Mouse (Mus musculus) kidney, adult 11 months (tissue): ENCODE measurements around the gene March6.

ENCODE experiments used
- DNase-seq: peaks from one replicate; pipeline ENCODE4 v3.0.0; 2022

Gene March6

DNA sequence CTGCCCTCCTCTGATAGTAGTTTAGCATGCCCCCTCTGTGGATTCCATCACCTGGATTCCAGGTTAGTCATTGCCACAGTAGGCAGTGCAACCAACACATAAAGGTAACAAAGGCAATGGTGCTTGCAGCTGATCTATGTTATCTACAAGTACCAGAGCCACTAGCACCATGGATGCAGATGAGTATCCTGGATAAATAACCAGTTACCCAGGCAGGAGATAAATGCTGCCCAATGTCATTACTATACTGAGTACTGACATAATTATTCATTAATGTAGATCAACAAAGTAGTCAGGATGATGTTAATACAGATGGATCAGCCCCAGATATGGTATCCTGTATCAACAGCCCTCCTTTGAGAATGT, 19.5 kb downstream of the March6 start:
- no peak for DNase-seq

GRCm38 (mm10) chr15:31510477-31511405, 20.1 kb downstream of the March6 start:
- no peak for DNase-seq

DNA sequence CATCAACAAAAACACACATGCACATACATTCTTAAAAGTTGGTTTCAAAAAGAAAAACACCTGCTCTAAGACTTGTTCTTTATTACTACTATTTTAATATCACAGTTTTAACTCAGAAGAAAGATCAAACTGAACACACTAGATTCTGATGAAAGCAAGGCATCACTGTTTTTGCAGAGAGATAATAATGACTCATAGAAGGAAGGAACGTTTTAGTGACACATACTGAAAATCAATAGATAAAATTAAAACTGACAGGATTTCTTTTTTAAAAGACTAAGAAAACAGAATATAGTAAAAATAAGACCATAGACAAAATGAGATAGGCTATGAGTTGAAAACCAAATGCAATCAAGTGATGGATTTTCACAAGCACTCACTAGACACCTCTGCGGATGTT, 25.8 kb downstream of the March6 start:
- no peak for DNase-seq

DNA sequence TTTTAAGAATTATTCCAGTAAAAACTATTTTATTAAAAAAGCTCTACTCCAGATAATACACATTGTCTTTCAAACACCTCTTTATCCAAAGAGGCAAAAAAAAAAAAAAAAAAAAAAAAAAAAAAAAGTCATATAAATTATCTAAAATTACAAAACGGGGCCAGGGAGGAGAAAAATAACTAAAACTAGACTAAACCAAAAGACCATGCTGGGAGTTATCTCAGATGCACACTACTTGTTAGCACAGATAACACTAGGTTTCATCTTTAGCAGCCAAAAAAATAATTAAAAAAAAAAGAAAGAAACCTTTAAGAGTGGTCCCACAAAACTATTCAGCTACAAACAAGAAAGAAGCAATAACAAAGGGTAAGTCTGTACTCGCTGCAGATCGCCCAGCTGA, 27.4 kb downstream of the March6 start:
- no peak for DNase-seq

- no peak for DNase-seq
These were observed 27.9 kb downstream of the March6 start for GRCm38 (mm10) chr15:31502996-31503395.

- no peak for DNase-seq
These were observed 28.5 kb downstream of the March6 start for GRCm38 (mm10) chr15:31502313-31502712.

DNA sequence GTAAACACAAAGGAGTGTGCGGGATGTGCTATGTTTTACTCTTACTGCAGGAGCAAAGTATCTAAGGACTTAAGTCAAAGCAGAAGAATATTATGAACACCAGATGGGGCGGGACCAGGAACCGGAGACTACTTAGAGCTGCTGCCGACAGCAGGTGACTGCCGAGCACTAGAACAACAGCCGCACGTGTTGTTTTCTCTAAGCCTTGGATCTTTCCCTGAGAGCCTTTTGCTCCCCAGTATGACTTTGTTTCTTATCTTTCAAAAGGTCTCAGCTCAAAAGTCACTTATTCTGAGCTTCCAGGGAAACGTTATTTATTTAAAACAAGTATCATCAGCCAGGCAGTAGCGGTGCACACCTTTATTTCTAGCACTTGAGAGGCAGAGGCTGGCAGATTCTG, 36.0 kb downstream of the March6 start:
- DNase-seq, result no peak

- no peak for DNase-seq
These were observed 36.5 kb downstream of the March6 start for GRCm38 (mm10) chr15:31494310-31494709.

DNA sequence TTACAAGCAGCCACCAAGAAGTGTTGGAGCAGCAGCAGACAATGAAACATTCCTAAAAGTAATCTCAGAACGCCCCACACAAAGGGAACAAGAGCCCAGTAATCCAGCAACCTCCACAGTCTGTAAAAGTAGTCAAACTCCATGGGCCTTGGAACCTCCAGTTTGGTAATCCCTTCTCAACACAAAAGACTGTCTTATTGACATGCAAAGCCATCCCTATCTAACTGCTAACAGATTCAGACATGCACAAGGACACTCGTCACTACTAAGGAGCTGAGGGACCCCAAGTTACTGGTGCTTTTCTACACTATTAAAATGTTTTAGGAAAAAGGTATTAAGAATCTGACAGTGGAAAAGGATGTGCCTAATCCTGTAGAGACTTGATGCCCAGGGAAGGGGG, 43.4 kb downstream of the March6 start:
- DNase-seq, result no peak

- no peak for DNase-seq
These were observed 54.2 kb downstream of the March6 start for GRCm38 (mm10) chr15:31476678-31477077.

GRCm38 (mm10) chr15:31472645-31473574, 57.9 kb downstream of the March6 start:
- DNase-seq, result no peak

- no peak for DNase-seq
These were observed 59.3 kb downstream of the March6 start for GRCm38 (mm10) chr15:31471529-31471928.

DNA sequence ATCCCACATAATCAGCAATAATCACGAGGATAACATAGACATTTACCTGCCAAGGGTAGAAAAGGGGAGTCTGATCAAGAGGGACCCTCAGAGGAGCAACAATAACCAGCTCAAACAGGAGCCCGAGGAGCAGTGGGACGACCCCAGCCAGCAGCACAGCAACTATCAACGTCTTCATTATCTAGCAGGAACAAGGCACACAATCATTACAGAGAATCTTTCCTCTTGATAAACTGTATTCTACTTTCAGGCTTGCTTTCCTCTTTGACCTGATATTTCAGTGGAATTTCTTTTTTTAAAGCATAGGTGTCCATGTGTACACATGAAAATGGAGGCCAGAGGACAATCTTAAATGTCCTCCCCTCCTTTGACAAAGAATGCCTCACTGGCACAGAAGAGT, 61.4 kb downstream of the March6 start:
- DNase-seq, result no peak

- no peak for DNase-seq
These were observed 62.0 kb downstream of the March6 start for GRCm38 (mm10) chr15:31468806-31469205.

DNA sequence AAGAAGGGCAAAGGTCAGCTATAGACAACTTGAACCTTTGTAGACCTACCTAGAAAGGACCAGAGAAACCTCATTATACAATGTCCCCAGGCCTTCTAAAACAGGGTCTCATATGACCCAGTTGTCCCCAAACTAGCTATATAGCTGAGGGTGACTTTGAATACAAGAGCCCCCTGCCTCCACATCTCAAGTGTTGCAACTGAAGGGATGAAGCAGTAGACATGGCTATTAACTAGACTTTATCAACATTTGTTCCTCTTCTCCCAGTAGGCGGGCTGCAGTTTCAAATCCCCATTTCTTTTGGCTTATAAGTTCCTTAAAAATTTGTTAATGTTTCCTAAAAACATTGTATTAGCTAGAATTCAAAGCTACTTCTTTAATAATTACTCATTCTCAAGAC, 64.1 kb downstream of the March6 start:
- DNase-seq, result no peak

- DNase-seq, result no peak
These were observed 64.6 kb downstream of the March6 start for GRCm38 (mm10) chr15:31466295-31466694.

GRCm38 (mm10) chr15:31465806-31466205, 65.0 kb downstream of the March6 start:
- DNase-seq, result no peak

DNA sequence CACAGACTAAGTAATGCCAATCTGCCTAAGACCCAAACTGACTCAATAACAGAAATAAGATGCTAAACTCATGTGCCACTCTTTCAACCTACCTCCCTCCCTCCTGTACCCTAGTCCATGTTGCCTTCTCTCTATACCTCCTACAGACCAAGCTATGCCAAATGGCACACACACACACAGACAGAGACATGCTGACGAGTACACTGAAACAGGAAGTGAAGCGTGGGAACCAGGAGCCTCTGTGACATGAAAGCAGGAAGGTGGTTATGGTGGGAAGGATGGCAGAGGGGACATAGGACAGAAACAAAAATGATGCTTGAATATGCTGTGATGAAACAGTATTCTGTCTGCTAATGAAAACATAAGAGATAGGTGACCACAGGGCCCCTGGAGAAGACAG, 70.3 kb downstream of the March6 start:
- no peak for DNase-seq

DNA sequence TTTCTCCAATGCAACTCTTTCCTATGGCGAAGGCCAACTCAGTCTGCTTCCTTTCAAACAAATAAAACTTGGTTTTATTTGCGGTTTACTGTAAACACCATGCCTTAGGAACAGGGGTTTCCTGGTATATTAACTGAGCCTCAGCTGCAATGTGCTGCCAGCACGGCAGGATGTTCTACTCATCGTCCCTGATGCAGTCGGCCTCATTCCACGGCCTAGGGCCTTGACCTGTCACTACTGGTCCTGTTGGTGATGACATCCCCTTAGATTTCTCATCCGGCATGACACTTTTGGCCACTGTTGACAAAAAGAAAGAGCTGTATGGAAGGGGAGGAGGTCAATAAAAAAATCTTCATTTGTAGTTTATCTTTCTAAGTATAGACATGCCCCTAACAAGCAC, 72.8 kb downstream of the March6 start:
- DNase-seq, result no peak

DNA sequence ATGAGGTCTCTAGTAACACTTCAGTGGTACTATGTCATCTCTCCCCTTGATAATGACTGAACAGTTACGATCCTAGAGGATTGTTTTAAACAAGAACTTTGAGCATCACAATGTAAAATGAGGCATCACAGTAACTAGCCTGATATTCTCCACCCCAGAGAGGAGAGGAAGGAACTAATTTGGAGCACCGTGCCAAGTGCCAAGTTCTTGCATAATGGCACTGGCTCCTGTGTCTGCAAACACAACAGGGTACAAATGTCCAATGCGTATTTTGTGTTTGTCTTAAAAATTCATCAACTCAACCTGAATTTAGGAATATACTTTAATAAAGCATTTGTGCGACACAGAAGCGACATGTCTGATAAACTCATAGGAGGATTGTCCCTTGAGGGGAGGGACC, 74.5 kb downstream of the March6 start:
- DNase-seq, result no peak

DNA sequence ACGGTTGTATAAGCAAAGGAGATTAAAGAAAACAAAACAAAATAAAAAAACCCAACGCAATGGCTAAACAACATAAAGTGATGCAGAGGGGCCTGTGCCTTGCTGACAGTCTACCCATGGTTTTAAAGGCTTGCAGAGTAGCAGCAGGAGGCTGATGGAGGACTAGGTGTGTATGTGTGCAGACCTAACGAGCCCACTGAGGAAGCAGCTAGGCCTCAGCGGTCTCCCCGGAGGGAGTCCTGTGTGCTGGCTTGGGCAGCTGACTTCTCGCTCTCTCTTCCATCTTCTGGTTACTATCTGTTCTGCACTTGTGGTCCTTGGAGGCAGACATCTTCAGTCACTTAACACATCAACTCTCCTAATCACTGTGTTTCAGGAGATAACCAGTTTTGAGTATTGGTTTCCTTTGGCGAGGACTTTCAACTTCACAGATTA, 76.0 kb downstream of the March6 start:
- DNase-seq, result no peak

- DNase-seq, result no peak
These were observed 76.6 kb downstream of the March6 start for GRCm38 (mm10) chr15:31454096-31454860.
